Mouse (Mus musculus): Measurements from ENCODE around the gene Rara.
A peak's percentile ranks its signal among the peaks of the same experiment; 100 is the strongest.
"Not testable (repeated sequence)": the region's sequence is repeated elsewhere in the genome, so short reads cannot be mapped to it uniquely, and the experiment has no call there.

Rara gene

GRCm38 (mm10) chr11:98968079-98968478, 40.5 kb downstream of the Rara start:
- no peak for DNase-seq (ENCODE audit: low read depth, low spot score)

- DNase-seq (ENCODE audit: low read depth, low spot score): no peak
These were observed 41.3 kb downstream of the Rara start for GRCm38 (mm10) chr11:98968716-98969495.

- DNase-seq (ENCODE audit: low read depth, low spot score): no peak
These were observed 41.9 kb downstream of the Rara start for GRCm38 (mm10) chr11:98969496-98969927.

GRCm38 (mm10) chr11:98970191-98970925, 42.7 kb downstream of the Rara start:
- DNase-seq (ENCODE audit: low read depth, low spot score): no peak

- DNase-seq (ENCODE audit: low read depth, low spot score): no peak
These were observed 43.9 kb downstream of the Rara start for GRCm38 (mm10) chr11:98971316-98972031.

- DNase-seq (ENCODE audit: low read depth, low spot score): peak; percentile 32
These were observed 44.6 kb downstream of the Rara start for GRCm38 (mm10) chr11:98972215-98972614.

- DNase-seq (ENCODE audit: low read depth, low spot score): no peak
These were observed 45.3 kb downstream of the Rara start for GRCm38 (mm10) chr11:98972801-98973360.

GRCm38 (mm10) chr11:98973584-98973983, 46.0 kb downstream of the Rara start:
- DNase-seq (ENCODE audit: low read depth, low spot score): no peak

GRCm38 (mm10) chr11:98974213-98974612, 46.6 kb downstream of the Rara start:
- no peak for DNase-seq (ENCODE audit: low read depth, low spot score)

GRCm38 (mm10) chr11:98974871-98975719, 47.5 kb downstream of the Rara start:
- peak; percentile 53 for DNase-seq (ENCODE audit: low read depth, low spot score)

- no peak for DNase-seq (ENCODE audit: low read depth, low spot score)
These were observed 51.0 kb downstream of the Rara start for GRCm38 (mm10) chr11:98978526-98979148.

- DNase-seq (ENCODE audit: low read depth, low spot score): no peak
These were observed 51.7 kb downstream of the Rara start for GRCm38 (mm10) chr11:98979356-98979755.

- DNase-seq (ENCODE audit: low read depth, low spot score): no peak
These were observed 53.8 kb downstream of the Rara start for GRCm38 (mm10) chr11:98981289-98981996.

GRCm38 (mm10) chr11:98981997-98982772, 54.6 kb downstream of the Rara start:
- DNase-seq (ENCODE audit: low read depth, low spot score): no peak

- DNase-seq (ENCODE audit: low read depth, low spot score): no peak
These were observed 55.1 kb downstream of the Rara start, which contains the start of gene Gjd3 for GRCm38 (mm10) chr11:98982773-98983133. TSS of gene Gjd3 (minus strand) at chr11:98983016.

GRCm38 (mm10) chr11:98983551-98983950, 55.9 kb downstream of the Rara start:
- no peak for DNase-seq (ENCODE audit: low read depth, low spot score)

- no peak for DNase-seq (ENCODE audit: low read depth, low spot score)
These were observed 57.9 kb downstream of the Rara start for GRCm38 (mm10) chr11:98985542-98985941.

GRCm38 (mm10) chr11:98988260-98988659, 60.6 kb downstream of the Rara start:
- DNase-seq (ENCODE audit: low read depth, low spot score): not testable (repeated sequence)

- no peak for DNase-seq (ENCODE audit: low read depth, low spot score)
These were observed 63.2 kb downstream of the Rara start for GRCm38 (mm10) chr11:98990866-98991265.

All from c-Kit-negative CD71-positive TER-119-positive erythroid progenitor cells, embryonic 14.5 days (primary cell).